Mouse (Mus musculus): ENCODE results near the gene Pemt.

- TF ChIP-seq CTCF (IDR thresholded peaks at IDR 0.05; ENCODE audit: low read depth) (no peak), EP300 (optimal IDR thresholded peaks at IDR 0.05) (no peak)
These were observed 80.2 kb downstream of the Pemt start for GRCm38 (mm10) chr11:59966102-59966483.
